Mouse (Mus musculus) ovary, postnatal 10 days (tissue): ENCODE measurements around the gene Arl6ip5.

Source experiments
- DNase-seq: peaks from one replicate; pipeline ENCODE4 v3.0.0; 2022; ENCODE audit warnings: low spot score

Gene Arl6ip5

DNA sequence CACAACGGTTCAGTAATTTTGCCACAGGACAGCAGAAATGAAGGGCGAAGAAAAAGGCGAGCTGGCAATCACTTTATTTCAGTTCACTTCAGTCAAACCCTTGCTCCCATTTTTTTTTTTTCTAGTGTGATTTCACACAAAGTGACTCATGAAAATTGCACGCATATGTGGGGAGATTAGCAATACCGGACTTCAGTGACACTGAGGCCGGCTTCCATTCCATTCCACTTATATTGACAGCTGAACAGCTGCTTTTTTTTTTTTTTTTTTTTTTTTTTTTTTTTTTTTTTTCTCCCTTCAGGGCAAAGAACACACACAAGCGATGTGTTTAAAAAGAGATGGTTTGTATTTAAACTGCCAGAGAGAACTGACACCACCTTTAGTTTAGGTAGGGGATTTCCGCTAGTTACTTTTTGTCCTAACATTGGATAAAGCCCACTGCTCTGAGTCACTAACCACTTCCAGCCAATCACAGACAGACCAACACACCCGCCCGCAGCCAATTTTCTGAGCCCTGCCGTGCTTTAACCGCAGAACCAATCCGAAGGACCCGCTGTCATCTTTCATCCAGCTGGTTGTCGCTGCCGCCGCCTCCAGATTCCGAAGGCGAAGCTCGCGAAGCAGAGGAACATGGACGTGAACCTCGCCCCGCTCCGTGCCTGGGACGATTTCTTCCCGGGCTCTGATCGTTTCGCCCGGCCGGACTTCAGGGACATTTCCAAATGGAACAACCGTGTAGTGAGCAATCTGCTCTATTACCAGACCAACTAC is at the start of gene Arl6ip5:
Gene Arl6ip5 (plus strand): TSS at position 499 of the 771 bp plus-strand sequence.
- DNase-seq = peak; percentile 71

- DNase-seq = no peak
Measured at GRCm38 (mm10) chr6:97175716-97176115, 34.8 kb upstream of the Arl6ip5 start.

- peak; percentile 84 for DNase-seq
Measured at GRCm38 (mm10) chr6:97178491-97179366, 31.8 kb upstream of the Arl6ip5 start, which contains the start of gene Tmf1. Tmf1 (minus strand) TSS chr6:97179122.

- no peak for DNase-seq
Measured at GRCm38 (mm10) chr6:97179367-97179828, 31.1 kb upstream of the Arl6ip5 start.

DNA sequence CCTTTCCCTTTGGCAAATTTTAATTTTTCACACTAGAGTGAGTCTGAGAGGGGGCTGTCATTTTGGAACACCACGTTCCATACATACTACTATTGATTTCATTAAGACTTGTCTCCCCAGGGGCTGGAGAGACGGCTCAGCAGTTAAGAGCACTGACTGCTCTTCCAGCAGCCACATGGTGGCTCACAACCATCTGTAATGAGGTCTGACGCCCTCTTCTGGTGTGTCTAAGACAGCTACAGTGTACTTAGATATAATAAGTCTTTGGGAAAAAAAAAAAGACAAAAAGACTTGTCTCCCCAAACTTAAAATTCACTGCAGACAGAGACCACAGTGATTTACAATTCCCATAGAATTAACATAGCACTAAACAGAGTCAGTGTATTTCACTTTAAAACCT is 10.1 kb upstream of the Arl6ip5 start:
- no peak for DNase-seq

- no peak for DNase-seq
Measured at GRCm38 (mm10) chr6:97202477-97202876, 8.0 kb upstream of the Arl6ip5 start.

DNA sequence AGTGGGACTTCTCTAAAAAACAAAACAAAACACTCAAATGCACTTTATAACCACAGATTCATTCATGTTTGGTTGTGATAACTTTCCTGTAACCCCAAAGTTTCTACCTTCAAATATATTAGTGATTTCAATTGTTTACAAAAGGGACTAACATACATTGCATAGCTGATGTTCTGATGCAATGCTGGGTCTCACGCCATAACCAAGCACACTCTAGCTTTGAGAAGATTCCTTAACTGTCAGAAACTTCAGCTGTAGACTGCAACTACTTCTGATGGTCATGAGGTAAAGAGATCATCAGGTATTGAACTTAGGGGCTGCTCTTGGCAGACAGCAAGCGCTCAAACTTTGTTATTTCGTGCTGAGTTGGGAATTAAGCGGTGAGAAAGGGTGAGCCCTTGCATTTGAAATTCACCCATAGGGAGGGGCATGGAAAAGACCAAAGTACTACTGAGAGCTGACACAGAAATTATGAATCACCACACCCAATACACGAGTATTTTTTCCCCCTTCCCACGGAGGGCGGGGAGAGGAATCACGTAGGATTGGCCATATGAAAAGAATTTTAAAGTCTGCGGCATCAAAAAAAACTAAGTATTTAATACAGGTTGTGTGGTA is 6.1 kb upstream of the Arl6ip5 start:
- DNase-seq = no peak

DNA sequence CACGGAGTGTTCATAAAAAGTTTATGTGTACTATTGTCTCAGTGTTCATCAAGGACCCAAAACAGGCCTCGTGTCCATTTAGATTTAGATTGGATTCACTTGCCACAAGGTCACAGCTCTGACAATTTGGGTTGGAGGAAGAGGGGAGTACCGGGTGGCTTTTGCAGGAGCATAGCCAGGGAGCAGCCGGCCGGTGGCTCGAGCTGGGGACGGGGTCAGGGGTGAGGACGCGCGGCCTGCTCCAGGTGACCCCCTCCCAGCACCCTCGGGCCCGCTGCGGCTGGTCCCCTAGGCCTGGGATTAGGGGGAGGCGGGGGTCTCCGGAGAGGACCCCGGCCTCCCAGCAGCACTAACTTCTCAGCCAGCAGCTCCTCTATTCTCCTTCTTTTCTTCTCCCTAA is 5.5 kb upstream of the Arl6ip5 start:
- DNase-seq = no peak

DNA sequence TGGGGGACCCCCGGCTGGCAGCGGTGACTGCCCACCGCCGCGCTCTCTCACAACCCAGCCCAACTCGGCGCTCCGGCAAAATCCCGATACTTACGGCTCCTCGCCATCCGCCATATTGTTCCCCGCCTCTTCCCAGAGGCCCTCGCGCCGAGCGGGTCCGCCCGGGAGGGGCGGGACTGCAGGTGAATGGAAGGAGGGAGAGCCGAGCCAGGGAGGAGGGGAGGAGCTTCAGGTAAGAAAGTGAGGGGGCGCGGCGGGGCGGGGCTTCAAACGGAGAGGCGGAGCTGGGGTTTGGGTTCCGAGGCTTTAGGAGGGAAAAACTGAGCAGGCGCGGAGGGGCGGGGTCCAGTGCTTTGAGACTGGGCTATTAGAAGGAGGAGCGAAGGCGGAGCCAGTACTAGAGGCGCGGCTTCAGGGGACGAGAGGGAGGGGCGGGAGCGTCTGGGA is 5.0 kb upstream of the Arl6ip5 start, which contains the start of gene Uba3:
Gene Uba3 (minus strand): TSS at position 209 of the 447 bp plus-strand sequence.
- peak; percentile 91 for DNase-seq

- no peak for DNase-seq
Measured at GRCm38 (mm10) chr6:97207085-97207484, 3.4 kb upstream of the Arl6ip5 start.

DNA sequence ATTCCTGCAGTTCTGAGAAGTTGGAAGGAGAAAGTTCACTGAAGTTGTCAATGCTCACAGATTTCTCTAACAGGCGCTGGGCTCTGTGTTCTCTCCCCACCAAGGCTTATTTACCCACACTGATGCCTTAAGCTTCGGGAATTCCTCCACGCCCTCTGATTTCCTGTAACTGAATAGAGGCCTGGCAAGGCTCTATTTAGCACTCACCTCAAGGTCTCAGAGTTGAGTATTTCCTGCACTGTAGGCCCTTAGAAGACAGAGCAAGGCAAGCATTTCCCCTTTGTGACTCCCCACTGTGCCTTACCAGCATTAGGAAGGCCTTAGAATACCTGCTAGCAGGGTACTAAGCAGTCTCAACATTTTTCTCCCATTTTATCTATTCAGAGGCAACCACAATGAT is 2.1 kb upstream of the Arl6ip5 start:
- no peak for DNase-seq

DNA sequence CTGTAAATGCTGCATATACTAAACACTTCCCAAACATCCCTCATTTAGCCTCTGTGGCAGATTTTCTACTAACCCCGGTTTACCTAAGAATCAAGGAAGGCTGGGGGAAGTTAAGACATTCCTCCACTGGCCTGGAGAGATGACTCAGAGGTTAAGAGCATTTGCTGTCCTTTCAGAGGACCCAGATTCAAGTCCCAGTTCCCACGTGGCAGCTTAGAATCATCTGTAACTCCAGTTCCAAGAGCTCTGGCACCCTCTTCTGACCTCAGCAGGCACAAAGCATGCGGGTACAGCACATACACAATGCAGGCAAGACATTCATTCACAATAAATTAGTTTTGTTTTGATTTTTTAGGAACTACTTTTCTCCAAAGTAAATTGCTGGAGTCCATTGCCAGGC is 1.3 kb upstream of the Arl6ip5 start:
- no peak for DNase-seq

- no peak for DNase-seq
Measured at GRCm38 (mm10) chr6:97209751-97210150, 738 bp upstream of the Arl6ip5 start.

DNA sequence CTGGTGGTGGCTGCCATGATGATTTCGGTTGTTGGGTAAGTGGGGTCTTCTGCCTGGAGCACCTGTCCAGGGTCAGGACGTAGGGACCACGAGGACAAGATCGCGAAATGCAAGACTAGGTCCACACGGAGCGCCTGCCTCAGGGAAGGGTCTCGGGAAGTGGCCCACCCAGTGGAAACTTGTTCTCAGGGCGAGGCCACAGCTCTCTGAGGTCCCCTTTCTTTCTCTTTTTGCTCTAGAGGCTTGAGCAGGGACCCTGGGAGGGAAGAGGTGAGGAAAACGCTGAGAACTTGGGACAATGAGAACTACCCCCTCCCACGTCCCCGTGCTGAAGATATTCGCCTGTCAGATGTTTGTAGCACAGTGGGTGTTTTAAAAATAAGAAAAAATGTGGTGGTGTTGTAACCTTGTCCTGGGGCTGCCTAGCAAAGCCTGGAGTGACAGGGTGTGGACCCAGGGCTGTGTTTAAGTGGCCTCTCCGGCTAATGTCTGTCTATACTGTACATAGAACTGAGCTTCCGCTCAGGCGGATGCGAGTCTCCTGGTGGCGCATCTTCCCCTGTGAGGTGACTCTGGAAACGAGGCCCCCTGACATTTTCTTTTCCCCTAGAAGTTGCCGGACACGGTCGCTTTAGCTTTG is 593 bp downstream of the Arl6ip5 start:
- no peak for DNase-seq

GRCm38 (mm10) chr6:97211981-97212380 is 1.5 kb downstream of the Arl6ip5 start:
- DNase-seq = no peak

- DNase-seq = no peak
Measured at GRCm38 (mm10) chr6:97216154-97216821, 5.8 kb downstream of the Arl6ip5 start.

DNA sequence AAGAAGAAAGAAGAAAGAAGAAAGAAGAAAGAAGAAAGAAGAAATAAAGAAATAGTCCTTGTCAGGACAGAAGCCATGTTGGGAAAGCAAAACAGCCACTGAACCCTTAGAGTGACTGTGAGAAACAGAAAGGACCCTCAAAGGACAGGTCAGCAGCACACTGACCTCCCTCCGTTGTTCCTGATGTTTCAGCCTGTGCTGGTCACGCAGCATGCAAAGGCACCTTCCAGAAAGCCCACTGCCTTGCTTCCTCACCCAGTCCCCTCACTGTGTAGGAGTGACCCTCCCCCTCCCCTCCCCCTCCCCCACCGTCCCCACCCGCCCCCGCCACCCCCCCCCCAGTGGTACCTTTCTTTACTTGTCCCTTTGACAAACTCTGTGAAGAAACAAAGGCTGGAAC is 10.2 kb downstream of the Arl6ip5 start:
- no peak for DNase-seq

DNA sequence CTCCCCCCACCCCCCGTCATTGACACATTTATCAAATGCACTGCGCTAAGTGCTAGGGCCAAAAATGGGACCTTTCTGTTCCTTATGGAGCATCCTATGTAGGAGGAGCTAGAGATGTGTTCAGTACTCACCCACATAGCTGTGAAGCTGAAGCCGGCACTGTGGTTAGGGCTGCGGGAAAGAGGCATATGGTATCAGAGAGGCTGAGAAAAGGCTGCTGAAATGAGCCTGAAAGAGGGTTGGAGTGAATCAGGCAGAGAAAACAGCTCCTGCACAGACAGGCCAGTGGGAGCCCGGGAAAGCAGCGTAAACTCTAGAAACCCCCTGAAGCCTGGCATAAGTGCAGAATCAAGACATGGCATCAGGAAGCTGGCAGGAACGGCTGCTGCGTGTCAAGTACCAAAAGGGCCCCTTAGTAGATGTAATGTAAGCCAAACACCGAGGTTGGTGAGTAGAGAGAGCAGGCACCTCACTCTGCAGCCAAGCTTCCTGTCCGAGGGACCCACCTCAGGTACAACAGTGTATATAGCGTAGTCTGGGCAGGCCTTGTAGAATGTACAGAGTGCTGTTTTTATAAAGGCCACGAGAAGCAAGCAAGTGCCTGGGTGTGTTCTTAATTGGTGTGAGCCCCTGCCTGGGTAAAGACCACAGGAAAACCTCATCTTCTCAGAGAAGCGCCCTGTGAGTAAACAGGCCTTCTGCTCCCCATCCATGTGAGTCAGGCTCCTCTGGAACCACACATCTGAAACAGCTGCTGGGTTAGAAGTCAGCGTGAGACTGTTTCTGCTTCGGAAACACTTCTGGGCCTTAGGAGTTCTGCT is 10.9 kb downstream of the Arl6ip5 start:
- DNase-seq = no peak

- no peak for DNase-seq
Measured at GRCm38 (mm10) chr6:97222321-97222720, 11.8 kb downstream of the Arl6ip5 start.

DNA sequence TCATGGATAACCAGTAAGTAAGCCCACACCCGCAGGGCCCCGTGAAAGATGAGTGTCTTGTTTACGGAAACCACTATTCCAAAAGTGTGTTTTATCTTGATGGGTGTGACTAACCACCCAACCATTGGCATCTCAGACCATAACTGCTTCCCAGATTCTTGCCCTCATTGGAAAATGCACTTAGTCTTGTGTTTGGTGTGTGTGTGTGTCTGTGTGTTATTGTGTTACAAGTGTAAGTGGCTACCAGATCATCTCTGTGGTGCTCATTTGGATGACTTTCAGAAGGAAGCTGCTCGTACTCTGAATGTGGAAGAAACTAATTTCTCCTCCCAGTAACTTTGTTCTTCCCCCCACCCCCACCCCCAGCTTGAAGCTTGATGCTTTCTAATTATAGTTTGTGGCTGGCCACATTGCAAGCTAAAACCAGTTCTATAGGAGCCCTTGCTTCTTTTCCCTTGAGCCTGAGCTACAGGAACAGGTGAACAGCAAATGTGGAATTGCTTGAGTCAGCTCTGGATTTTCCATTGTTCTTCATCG is 12.5 kb downstream of the Arl6ip5 start:
- no peak for DNase-seq
